Mouse (Mus musculus): ENCODE measurements around the gene Adra2b.

Gene Adra2b

DNA sequence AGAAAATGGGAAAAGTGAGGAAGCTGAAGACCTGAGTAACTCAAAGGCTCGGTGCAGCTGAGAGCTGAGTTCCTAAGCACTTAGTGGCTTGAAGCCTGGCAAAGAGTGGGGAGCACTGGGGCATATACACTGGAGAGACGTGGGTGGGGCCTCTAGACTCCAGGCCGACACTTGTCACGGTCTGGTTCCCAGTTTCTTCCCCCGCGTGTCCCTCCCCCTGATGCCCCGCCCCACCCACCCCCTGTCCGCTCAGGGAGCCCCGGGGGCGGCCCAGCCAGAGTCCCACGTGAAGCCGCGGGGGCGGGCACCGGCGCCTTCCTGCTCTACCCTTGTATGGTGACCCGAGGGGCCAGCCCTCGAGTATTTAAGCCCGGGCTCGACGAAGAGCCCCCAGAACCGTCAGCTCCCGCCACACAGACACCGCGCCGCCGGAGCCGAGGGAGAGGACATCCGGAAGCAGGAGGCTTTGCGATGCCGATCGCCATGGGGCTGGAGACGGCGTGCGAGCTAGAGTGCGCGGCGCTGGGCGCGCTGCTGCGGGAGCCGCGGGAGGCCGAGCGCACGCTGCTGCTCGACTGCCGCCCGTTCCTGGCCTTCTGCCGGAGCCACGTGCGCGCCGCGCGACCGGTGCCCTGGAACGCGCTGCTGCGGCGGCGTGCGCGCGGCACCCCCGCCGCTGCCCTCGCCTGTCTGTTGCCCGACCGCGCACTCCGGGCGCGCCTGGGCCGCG lies 27.1 kb upstream of the Adra2b start, which contains the start of gene Dusp2:
Gene Dusp2, plus strand, starts transcription at position 393 of the 730 bp plus-strand sequence.
- TF ChIP-seq GATA4 (IDR thresholded peaks at IDR 0.05; ENCODE audit: insufficient replicate concordance, low read length), result no peak

DNA sequence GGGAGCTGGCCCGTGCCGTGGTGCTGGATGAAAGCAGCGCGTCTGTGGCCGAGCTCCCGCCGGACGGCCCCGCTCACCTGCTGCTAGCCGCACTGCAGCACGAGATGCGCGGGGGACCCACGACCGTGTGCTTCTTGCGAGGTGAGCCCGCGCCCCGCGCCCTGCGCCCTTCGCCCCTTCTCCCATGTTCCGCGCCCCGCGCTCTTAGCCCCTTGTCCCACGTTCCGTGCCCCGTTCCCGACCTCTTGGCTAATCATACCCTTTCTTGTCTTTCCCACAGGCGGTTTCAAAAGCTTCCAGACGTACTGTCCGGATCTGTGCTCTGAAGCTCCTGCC lies 26.5 kb upstream of the Adra2b start:
- no peak for TF ChIP-seq GATA4 (IDR thresholded peaks at IDR 0.05; ENCODE audit: insufficient replicate concordance, low read length)

DNA sequence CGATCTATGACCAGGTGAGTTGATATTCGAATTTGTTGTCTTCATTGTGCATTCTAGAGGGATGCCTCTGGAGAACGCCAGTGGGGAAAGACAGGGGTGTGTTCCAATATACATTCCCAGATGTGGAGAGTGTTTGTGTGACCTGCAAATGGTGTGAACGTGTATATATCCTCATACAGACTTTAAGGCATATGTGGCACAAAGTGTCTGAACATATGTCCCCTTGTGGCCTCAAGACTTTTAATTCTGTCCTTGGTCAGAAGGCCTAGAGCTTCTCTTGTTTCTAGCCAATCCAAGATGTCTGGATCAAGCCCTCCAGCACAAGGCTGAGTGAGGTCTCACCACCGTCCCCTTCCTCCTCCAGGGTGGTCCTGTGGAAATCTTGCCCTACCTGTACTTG lies 26.1 kb upstream of the Adra2b start:
- TF ChIP-seq GATA4 (IDR thresholded peaks at IDR 0.05; ENCODE audit: insufficient replicate concordance, low read length), result no peak

DNA sequence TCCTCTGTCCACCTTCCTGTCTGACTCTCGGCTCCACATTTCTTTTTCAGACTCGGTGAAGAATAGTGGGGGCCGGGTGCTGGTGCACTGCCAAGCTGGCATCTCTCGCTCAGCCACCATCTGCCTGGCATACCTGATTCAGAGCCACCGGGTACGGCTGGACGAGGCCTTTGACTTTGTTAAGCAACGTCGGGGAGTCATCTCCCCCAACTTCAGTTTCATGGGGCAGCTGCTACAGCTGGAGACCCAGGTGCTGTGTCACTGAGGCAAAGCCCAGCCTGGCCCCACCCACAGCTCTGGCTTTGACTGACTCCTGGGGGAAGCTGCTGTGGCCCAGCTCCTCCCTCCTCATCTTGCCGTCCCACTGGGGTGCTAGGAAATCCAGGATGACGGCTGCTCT lies 25.5 kb upstream of the Adra2b start:
- no peak for TF ChIP-seq GATA4 (IDR thresholded peaks at IDR 0.05; ENCODE audit: insufficient replicate concordance, low read length)

DNA sequence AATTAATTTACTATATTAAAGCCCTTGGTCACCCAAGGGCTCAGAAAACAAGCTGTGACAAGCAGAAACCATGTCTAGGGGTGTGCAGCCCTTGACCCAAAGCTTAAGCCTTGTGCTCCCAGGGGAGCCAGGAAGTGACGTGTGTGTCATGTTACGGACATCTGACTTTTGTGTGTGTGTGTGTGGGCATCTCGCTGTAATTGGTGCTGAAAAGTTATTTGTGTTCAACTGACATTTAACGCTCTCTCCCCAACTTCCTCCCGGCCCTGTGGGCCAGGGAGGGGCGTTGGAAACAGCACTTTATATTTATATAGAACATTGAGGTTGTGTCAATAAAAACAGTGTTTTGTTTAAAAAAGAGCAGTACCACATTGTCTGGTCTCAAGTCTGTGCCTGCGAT lies 25.0 kb upstream of the Adra2b start:
- no peak for TF ChIP-seq GATA4 (IDR thresholded peaks at IDR 0.05; ENCODE audit: insufficient replicate concordance, low read length)

DNA sequence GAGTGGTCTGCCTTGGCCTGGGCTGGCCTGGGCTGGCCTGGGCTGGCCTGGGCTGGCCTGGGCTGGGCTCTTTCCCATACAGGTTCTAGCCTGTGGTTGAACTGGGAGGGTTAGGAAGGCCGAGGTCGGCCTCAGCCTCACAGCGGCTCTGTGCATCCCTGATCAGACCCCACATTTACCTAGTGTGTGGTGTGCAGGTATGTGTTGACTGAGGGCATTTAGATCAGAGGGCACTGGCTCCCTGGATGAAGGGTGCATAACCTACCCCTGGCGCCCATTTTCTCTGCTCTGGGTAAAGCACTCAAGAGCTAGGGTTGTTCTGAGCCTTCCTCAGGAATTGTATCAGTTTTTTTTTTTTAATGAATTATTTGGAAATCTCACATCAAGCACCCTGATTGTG lies 24.6 kb upstream of the Adra2b start, which contains the start of gene Astl:
Gene Astl, plus strand, starts transcription at position 224 of the 400 bp plus-strand sequence.
- TF ChIP-seq GATA4 (IDR thresholded peaks at IDR 0.05; ENCODE audit: insufficient replicate concordance, low read length), result no peak

DNA sequence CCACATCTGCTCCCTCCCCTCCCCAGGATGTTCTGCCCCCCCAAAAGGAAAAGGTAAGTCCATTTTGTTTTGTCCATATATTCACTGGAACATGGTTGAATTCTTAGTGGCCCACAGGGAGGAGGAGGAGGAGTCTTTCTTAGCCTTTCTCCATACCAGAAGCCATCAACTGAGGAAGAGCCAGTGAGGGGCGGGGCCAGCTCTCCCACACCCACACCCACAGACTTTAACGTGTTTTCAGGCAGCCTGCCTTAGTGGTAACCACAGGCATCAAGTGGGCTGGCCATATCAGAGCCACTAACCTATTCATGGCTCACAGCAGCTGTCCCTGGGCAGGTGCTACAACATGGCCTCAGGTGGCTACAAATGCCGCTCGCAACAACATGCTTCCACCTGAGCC lies 24.2 kb upstream of the Adra2b start:
- TF ChIP-seq GATA4 (IDR thresholded peaks at IDR 0.05; ENCODE audit: insufficient replicate concordance, low read length), result no peak

DNA sequence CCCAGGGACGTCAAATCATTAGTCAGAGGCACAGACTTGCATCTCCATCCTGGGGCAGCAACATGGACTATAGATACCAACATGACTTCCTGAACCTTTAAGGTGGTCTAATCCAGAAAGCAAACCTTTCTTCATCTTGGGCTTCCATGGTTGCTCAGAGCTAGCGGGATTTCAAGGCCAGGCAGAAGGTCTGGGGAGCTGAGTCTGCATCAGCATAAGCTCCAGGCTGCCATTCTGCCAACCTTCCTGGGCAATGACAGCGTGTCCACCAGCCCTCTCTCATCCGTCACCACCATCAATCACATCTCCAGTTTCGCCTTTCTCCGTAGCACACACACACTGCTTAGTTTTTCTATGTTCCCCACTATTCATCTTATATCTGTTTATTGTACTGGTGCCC lies 23.7 kb upstream of the Adra2b start:
- no peak for TF ChIP-seq GATA4 (IDR thresholded peaks at IDR 0.05; ENCODE audit: insufficient replicate concordance, low read length)

DNA sequence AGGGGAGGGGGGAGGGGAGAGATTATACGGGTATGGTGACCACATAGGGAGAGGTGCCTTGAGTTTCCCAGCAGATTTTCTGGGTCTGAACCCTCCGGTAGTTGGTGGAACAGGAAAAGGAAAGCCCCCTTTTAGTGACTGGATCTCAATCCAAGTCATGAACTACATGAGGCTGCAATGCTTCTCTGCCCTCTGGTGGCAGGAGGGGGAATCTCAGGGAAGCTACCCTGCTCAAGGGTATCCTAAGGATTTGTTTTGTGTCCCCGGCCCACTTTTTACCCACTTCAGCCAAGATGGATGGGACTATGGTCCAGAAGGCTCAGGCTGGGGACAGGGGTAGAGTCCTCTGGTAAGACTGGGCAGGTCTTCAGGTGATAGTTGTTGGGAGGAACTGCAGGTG lies 21.8 kb upstream of the Adra2b start:
- TF ChIP-seq GATA4 (IDR thresholded peaks at IDR 0.05; ENCODE audit: insufficient replicate concordance, low read length), result no peak

DNA sequence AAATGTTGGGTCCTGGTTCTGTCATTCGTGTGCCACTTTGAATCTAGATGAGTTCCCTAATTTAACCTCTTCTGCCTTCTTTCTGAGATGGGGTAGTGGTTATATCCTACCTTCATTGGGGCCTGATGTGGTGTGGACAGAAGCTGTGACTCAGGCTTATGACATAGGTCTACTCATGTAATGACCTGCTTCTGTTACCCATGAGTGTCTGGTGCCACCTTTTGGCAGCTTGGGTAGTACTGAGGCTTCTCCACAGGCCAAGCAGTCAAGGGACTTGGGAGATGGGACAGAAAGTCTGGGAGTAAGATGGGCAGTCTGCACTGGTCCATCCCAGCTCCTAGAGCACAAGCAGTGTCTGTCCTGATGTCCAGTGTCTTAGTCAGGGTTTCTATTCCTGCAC lies 16.7 kb upstream of the Adra2b start:
- no peak for TF ChIP-seq GATA4 (IDR thresholded peaks at IDR 0.05; ENCODE audit: insufficient replicate concordance, low read length)

DNA sequence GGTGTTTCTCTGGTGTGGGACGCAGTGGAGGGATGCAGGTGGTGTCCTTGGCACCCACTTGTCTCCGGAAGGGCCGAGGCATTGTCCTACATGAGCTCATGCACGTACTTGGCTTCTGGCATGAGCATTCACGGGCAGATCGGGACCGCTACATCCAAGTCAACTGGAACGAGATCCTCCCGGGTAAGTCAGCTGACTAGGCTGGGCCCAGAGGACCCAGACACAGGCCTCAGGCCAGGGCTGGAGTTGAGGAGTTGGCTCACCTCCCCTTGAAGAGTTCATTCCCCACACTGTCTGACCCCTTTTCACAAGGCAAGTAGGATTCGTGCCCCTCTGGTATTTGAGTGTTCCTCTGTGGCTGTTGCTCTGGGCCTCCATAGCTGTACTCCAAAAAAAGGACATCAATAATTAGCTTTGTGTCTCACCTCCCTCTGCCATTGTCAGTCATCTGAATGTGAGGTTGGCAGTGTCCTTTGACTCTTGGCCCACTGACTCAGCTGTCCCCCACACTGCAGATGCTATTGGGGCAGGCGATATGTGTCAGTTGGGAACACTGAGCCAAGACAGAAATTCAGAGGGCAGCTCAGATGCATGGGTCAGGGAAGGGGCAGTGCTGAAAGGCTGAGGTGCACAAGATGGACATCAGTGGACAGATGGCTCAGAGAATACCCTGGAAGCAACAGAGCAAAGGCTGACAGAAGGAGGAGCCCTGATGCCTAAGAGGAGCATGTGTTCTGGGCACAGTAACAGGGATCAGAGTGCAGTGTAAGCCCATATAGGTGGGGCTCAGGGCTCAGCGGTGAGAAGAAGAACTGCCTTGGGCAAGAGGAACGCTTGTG lies 15.6 kb upstream of the Adra2b start:
- no peak for TF ChIP-seq GATA4 (IDR thresholded peaks at IDR 0.05; ENCODE audit: insufficient replicate concordance, low read length)

DNA sequence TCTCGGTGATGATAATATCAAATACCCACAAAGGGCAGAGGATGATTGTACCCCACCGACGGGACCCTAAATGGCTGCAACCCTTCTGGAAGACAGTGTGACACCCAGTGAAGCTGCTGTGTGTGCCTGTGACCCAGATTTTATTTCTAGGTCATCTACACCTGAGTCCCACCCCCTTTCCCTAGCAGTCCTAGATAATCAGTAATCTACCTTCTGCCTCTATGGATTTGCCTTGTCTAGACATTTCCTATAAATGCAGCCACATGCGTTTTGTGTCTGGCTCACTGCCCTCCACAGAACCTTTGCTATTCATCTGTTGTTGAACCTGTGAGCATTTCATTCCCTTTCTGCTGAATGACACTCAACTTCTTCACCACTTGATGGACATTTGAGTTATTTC lies 9.1 kb upstream of the Adra2b start:
- TF ChIP-seq GATA4 (IDR thresholded peaks at IDR 0.05; ENCODE audit: insufficient replicate concordance, low read length), result no peak

DNA sequence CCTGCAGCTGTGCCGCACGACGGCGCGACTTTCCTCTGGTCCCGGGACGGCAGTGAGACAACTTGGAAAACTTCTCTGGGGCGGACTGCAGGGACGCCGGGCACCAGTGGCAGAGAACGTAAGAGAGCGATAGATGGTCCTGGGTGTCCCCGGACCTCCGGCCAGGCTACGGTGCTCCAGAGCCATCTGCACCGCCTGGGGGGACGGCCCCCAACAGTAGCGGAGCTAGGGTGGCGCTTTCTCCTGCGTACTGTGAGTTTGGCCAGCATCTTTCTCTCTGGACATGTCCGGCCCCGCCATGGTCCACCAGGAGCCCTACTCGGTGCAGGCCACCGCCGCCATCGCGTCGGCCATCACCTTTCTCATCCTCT lies 259 bp downstream of the Adra2b start:
- no peak for TF ChIP-seq GATA4 (IDR thresholded peaks at IDR 0.05; ENCODE audit: insufficient replicate concordance, low read length)

DNA sequence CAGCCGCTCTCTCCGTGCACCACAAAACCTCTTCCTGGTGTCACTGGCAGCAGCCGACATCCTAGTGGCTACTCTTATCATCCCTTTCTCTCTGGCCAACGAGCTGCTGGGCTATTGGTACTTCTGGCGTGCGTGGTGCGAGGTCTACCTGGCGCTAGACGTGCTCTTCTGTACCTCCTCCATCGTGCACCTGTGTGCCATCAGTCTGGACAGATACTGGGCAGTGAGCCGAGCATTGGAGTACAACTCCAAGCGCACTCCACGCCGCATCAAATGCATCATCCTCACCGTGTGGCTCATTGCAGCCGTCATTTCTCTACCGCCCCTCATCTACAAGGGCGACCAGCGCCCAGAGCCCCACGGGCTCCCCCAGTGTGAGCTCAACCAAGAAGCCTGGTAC lies 688 bp downstream of the Adra2b start:
- TF ChIP-seq GATA4 (IDR thresholded peaks at IDR 0.05; ENCODE audit: insufficient replicate concordance, low read length), result no peak

DNA sequence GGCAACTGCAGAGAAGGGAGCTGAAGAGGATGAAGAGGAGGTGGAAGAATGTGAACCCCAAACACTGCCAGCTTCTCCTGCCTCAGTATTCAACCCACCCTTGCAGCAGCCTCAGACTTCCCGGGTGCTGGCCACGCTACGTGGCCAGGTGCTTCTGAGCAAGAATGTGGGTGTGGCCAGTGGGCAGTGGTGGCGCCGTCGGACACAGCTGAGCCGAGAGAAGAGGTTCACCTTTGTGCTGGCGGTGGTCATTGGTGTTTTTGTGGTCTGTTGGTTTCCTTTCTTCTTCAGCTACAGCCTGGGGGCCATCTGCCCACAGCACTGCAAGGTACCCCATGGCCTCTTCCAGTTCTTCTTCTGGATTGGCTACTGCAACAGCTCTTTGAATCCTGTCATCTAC lies 1.4 kb downstream of the Adra2b start:
- no peak for TF ChIP-seq GATA4 (IDR thresholded peaks at IDR 0.05; ENCODE audit: insufficient replicate concordance, low read length)

DNA sequence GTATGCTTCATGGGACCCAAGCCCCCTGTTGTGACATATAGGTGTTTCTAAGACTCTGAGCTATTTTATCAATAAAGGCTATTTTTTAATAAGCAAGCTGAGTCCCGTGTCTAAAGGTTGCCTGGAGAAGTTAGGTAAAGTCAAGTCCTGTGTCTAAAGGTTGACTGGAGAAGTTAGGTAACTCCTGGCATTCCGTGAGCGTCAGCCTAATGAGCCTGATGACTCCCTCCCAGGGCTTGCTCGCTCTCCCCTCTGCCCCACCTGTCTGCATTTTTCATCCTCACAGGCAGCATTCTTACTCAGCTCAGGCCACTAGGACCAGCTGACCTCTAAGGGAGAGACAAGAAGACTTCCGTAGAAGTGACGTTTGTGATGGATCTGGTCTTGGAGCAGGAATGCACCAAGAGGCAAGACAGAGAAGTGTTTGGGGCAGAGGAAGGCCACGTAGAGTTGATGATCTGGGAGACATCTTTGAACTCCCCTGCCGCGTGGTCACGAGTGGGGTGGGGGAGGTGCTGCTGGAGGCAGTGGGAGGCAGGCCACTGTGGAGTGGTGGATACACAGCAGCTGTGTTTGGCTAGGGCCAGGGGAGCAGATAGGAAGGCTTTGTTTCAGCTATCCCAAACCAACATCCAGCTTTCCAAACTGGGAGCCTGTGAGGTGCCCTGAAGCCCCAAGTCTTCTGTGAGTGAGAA lies 4.3 kb downstream of the Adra2b start:
- no peak for TF ChIP-seq GATA4 (IDR thresholded peaks at IDR 0.05; ENCODE audit: insufficient replicate concordance, low read length)

All from liver, adult (tissue).